Mouse (Mus musculus): Measurements from ENCODE around the gene Cela3a.

Gene Cela3a

DNA sequence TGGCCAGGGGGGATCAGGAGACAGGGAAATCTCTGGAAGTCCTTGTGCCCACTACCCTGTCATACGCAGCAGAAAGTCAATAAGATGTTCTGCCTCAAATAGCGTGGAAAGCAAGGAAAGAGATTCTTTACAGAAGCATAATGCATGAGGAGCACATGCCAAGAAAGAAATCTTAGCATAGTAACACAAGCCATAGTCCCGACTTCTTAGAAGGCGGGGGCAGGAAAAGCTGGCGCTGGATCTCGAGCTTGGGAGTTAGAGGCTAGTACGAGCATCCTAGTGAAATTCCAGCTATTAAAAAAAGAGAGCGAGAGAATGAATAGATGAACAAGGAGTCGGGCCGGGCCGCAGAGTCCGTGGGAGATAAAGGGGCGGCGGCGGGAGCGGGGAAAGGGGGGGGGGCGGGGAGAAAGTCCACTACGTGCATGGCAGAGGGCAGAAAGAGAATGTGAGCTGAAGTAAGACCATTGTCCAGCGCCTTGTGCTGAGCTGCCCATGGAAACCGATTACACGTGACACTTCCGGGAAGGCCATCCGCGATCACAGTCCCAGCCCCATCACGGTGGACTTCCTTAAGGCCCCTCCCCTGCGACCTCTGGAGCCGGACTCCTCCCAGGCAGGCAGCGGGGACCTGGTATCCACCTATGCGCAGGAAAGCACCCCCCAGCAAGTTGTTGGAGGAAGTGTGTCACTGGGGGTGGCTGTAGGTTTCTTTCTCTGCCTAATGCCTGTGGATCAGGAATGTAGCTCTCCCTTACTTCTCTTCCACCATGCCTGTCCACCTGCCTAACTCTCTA, 39.4 kb downstream of the Cela3a start:
- peak; percentile 71 for DNase-seq

DNA sequence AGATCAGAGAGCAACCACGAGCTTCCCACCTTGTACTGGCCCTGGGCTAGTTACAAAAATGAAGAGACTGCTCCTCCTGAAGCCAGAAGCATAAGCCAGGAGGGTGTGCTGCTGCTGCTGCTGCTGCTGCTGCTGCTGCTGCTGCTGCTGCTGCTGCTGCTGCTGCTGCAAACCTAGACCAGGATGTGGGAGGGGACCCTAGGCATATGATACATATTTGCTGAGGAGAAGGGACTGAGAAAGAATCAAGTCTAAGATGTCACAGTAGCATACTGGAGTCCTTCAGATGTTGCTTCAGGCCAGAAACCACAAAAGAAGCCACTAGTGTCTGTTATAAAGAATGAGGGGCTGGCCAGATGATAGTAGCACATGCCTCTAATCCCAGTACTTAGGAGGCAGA, 41.4 kb downstream of the Cela3a start:
- no peak for DNase-seq

DNA sequence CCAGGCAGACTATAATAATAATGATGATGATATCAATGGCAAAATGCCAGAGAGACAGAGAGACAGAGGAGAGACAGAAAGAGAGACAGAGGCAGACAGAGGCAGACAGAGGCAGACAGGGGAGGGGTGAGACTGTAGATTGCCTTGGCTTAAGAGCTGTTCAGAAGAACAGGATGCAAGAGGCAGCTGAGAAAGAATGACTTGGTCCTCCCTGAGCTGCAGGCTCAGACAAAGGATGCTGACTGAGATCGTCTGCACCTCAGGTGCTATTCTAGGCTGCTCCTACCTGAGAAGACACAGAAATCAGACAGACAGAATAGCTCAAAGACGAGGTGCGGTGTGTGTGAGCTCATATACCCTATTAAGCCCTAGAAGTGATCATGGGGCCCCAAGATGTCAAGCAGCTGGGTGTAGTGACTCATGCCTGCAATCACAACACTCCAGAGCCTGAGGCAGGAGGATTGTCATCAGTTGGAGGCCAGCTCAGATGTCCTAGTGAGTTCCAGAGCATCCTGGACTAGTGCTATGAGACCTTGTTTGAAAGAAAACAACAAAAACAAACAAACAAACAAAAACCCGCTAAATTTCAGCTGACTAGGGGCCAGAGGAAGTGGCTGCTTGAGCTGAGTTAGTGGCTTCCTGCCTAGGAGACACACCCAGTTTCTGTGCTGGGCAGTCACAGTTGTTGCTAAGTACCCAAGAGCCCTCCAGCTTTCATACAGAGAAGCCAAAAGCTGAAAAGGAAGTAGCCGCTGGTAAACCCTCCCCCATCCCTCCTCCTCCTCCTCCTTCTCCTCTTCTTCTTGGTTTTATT, 42.1 kb downstream of the Cela3a start:
- peak; percentile 41 for DNase-seq

DNA sequence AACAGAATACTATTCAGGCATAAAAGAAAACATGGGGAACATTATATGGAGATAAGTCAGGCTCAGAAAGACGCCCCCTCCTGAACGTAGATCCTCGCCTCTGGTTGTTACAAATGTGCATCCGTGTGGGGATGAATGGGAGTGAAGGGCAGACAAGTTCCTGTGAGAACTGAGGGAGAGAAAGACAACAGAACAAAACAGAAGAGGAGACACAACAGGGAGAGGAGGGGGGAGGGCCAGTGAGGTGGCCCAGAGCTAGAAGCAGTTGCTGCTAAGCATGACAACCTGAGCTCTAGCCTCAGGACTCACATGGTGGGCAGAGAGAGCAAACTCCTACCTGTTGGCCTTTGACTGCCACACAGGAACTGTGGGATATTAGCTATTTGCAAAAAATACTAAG, 43.5 kb downstream of the Cela3a start:
- DNase-seq, result no peak

DNA sequence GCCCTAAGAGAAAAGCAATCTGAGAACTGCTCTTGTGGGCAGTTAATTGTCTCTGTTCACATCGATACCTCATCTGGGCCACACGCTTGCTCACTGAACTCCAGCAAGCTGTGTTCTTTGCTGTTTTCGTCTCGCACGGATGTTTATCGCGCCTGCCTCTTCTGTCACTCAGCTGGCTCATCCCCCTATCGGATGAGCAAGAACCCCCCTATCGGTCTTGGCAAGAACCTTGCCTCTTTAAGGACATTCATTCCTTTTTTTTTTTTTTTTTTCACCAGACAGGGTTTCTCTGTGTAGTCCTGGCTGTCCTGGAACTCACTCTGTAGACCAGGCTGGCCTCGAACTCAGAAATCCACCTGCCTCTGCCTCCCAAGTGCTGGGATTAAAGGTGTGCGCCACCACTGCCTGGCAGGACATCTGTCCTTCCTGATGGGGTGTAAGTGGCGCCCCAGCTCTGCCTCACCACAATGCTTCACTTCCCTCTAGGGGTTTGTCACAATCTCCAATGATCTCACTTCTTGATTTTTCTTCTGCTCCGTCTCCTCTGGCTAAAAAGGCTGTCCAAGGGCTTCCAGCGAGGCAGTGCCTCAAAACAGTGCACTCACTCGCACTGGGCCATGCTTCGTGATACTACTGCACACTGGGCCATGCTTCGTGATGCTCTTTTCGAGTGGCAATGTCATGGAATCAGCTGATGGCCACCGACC, 44.1 kb downstream of the Cela3a start:
- no peak for DNase-seq

DNA sequence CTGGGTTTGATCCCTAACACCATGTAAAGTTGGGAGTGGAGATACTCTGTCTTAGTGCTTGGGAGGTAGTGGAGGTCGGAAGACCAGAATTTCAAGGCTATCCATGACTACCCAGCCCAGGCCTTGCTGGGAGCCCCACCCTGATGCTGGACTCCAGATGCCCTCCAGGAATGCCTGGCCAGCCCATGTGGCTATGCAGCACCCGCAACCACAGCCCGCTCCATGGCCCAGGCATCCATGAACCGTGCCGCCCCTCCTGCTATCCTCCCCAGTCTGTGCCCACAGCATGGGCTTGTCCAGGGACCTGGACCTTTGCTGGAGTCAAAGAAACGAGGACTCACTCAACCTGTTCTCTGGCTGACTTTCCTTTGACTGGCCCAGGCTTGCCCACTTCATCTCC, 44.8 kb downstream of the Cela3a start:
- DNase-seq, result no peak

DNA sequence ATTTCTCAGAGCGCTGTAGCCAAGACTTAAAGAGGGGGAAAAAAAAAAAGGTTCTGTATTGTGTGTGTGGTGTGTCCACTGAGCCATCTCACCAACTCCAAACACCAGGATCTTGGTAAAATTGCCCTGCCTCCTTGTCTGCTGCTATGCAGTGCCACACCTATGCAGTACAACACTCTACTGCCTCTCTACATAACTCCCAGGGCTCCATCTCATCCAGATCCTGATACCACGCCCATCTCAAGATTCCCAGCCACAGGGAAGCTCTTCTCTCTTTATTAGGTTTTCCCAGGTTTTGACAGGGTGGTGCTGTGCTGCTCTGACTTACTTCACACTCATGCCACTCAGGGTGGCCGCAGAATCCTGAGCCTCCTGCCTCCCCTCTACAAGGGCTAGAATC, 48.6 kb downstream of the Cela3a start:
- no peak for DNase-seq

DNA sequence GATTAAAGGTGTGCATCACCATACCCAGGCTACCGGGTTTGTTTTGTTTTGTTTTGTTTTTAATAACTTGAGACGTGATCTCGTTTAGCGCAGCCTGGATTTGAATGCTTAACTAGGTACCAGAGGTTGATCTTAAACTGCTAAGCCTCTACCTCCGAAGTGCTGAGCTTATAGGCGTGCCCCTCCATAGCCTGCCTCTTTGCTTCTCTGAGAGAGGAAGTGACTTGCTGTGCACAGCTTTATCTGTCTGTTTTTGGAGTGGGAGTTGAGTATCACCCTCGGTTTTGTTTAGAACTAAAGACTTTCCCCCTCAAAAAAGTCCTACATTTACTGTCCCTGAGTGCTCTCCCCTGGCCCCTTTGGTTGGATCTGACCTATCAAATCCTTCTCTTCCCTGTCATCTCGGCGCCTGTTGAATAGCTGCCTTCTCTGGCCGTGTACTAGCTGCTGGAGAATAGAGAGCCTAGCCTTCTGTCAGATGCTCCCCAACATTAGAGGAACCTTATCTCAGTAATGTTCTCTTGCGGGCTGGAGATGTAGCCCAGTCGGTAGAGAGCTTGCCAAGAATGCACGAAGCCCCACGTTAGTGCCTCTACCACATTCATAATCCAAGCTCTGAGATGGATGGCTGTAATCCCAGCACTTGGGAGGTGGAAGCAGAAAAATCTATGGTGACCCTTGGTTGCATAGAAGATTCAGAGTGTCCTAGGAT, 51.1 kb downstream of the Cela3a start:
- DNase-seq, result no peak

DNA sequence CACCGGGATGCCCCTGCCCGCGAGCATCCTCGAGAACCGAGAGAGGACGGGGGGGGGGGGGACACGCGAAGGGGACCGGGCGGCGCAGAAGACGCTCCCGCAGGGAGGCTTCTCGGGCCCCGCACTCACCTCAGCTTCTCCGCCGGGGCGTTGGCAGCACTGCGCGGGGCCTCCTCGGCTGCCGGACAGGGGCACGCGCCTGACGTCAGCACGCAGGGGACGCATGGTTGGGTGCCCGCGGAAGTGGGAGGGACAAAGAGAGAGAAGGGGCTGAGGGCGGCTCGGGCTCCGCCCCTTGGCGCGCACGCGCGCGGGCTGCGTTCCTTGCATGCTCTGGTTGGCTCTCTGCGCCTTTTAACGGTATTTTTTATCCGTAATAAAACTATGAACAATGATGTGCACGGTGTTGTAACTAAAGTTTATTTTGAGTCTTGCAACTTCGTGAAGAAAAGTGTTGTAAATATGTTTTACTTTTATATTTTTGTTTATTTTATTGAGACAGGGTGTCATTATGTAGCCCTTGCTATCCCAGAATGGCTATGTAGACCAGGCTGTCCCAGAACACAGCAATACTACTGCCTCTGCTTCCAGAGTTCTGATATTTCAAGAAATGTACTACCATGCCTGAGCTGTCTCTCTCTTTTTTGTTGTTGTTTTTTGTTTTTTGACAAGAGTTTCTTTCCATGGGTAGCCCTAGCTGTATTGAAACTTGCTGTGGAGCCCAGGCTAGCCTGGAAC, 51.9 kb downstream of the Cela3a start, which contains the start of gene Cdc42:
Cdc42 (minus strand) TSS at position 204 of the 738 bp plus-strand sequence.
- peak; percentile 98 for DNase-seq

DNA sequence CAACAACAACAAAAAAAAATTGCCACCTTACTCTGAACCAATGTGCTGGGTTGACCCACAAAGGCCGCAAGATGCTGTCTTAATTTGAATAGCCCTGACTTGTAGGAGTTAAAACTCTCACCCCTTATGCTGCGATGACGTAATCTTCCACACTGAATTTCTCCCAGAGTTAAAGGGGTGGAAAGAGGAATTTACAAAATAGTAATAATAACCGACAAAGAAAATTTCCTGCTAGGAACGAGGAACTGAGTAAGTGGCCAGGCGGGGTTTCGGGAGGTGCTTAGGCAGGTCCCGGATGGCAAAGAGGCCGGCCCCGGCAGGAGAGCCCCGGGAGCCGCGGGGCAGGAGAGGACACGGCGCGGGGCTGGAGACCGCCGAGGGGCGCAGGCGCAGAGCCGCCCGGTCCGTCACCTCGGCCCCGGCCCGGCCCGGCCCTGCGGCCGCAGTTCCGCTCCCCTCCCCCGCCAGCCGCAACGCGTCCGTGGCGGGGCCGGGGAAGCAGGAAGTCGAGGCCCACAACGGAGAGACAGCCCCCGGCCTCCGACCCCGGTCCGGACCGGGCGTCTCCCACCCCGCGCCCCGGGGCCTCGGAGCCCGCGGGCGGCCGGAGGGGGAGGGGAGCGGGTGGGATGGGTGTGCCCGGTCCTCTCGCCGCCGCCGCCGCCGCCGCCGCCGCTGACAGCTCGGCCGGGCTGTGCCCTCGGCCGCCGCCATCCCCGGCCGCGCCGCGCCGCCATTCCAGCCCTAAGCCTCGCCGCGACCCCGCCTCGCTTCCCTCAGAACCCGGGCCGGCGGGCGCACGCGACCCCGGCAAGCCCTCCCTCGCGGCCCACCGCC, 52.7 kb downstream of the Cela3a start:
- DNase-seq, result peak; percentile 68
